Mouse (Mus musculus) intestine, embryonic 16.5 days (tissue): Measurements from ENCODE around the gene Pyy. TPM values are rescaled to one million over a fixed set of nuclear protein-coding genes. Genes with fewer than 3 reads are reported as not detected.

Source experiments
- ATAC-seq: fragments of 200-750 bp; cut with Nextera tagmentation; 2 replicates; pipeline ENCODE4 v1.8.0; 2017; ENCODE audit warnings: moderate TSS enrichment, moderate library complexity
- H3K27ac ChIP-seq: fragments of 300-500 bp; sonication (generic); 2 replicates; pipeline ENCODE4 v1.5.1; 2014; ENCODE audit warnings: mild to moderate bottlenecking, low read length
- H3K27me3 ChIP-seq: fragments of 300-500 bp; sonication (generic); replicated peaks from 2 replicates; pipeline ENCODE4 v1.6.1; 2014; ENCODE audit warnings: low read length, control low read depth, mixed read lengths; ENCODE audit not compliant: control insufficient read depth, insufficient read depth
- H3K36me3 ChIP-seq: fragments of 300-500 bp; sonication (generic); 2 replicates; pipeline ENCODE4 v1.6.1; 2014; ENCODE audit warnings: low read length, control low read depth; ENCODE audit not compliant: control insufficient read depth, insufficient read depth
- H3K4me1 ChIP-seq: fragments of 300-500 bp; sonication (generic); 2 replicates; pipeline ENCODE4 v1.6.1; 2014; ENCODE audit warnings: low read length, control low read depth, mixed read lengths; ENCODE audit not compliant: control insufficient read depth, insufficient read depth
- H3K4me2 ChIP-seq: fragments of 300-500 bp; sonication (generic); 2 replicates; pipeline ENCODE4 v1.6.1; 2014; ENCODE audit warnings: low read depth, low read length, control low read depth
- H3K4me3 ChIP-seq: fragments of 300-500 bp; sonication (generic); 2 replicates; pipeline ENCODE4 v1.5.1; 2014; ENCODE audit warnings: mild to moderate bottlenecking, low read length
- H3K9ac ChIP-seq: fragments of 300-500 bp; sonication (generic); 2 replicates; pipeline ENCODE4 v1.6.1; 2014; ENCODE audit warnings: low read depth, low read length
- H3K9me3 ChIP-seq: fragments of 300-500 bp; sonication (generic); 2 replicates; pipeline ENCODE4 v1.6.1; 2016; ENCODE audit warnings: low read length, control low read depth; ENCODE audit not compliant: control insufficient read depth
- WGBS: fragments of 180-500 bp; shearing (Covaris S2); extraction: QIAGEN DNeasy Blood & Tissue Kit; methylation state at CpG from one replicate; pipeline ENCODE4 v1.1.7; 2014; 5-methylcytosine and 5-hydroxymethylcytosine counted together
- polyA plus RNA-seq: library from polyadenylated mRNA; unstranded; fragments of >200 nt; fragmentation: Nextera tagmentation; extraction: Ambion mirVana; gene quantifications from 2 replicates; pipeline ENCODE4 v1.2.1, GENCODE M21; 2015

Pyy gene
- 62.9 and 67.0 TPM in 2 replicates for polyA plus RNA-seq

DNA sequence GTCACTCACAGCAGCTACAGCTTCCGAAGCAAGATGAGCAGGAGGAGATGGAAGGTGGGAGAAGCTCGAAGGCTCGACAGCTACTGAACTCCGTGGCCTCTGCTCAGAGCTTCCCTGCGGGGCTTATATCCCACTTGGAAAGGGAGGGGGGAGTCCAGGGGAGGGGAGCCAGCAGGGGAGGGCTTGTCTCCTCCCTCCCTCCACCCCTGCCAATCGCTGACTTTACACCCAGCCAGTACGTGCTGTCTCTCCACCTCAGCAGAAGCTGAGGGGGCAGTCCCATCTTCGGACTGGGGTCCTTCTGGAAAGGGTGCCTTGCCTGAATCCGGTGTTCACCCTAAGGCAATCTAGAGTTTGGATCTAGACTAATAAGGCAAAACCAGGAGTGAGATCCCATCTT, at the start of gene Pyy:
Gene Pyy (minus strand): TSS at position 101 of the 400 bp plus-strand sequence.
- peaks cover 49% of the 10 kb centered on the region for H3K27me3 ChIP-seq
- ATAC-seq, result no peak
- WGBS, result 9% methylated on average over 9 of the region's 9 CpGs
- H3K27ac ChIP-seq, result no peak within 1 kb of the TSS
- no peaks in the 10 kb centered on the region for H3K9me3 ChIP-seq
- H3K9ac ChIP-seq, result no peak within 1 kb of the TSS
- H3K36me3 ChIP-seq, result no peaks in the 10 kb centered on the region
- peak within 1 kb of the TSS; percentile 32; the same call in 1 of the 2 replicates for H3K4me2 ChIP-seq
- H3K4me1 ChIP-seq, result no peaks in the 10 kb centered on the region; the same call in 1 of the 2 replicates
- H3K4me3 ChIP-seq, result peak within 1 kb of the TSS; percentile 32; the same call in 1 of the 2 replicates

DNA sequence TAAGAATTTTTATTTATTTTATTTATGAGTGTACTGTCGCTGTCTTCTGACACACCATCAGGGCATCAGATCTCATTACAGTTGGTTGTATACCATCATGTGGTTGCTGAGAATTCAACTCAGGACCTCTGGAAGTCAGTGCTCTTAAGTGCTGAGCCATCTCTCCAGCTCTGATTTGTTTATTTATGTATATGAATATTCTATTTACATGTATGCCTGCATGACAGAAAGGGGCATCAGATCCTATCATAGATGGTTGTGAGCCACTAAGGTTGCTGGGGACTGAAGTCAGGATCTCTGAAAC, 49.1 kb upstream of the Pyy start:
- Histone ChIP-seq H3K4me1 (peaks cover 7% of the 10 kb centered on the region; the same call in 1 of the 2 replicates), H3K9me3 (no peaks in the 10 kb centered on the region), H3K27me3 (no peaks in the 10 kb centered on the region), H3K4me2 (no peak overlapping the region; the same call in 1 of the 2 replicates), H3K27ac (no peak overlapping the region), H3K36me3 (peaks cover 14% of the 10 kb centered on the region; the same call in 1 of the 2 replicates), H3K4me3 (no peak overlapping the region), H3K9ac (no peak overlapping the region)
- WGBS, result 8% methylated on average over 1 of the region's 1 CpGs
- no peak for ATAC-seq

DNA sequence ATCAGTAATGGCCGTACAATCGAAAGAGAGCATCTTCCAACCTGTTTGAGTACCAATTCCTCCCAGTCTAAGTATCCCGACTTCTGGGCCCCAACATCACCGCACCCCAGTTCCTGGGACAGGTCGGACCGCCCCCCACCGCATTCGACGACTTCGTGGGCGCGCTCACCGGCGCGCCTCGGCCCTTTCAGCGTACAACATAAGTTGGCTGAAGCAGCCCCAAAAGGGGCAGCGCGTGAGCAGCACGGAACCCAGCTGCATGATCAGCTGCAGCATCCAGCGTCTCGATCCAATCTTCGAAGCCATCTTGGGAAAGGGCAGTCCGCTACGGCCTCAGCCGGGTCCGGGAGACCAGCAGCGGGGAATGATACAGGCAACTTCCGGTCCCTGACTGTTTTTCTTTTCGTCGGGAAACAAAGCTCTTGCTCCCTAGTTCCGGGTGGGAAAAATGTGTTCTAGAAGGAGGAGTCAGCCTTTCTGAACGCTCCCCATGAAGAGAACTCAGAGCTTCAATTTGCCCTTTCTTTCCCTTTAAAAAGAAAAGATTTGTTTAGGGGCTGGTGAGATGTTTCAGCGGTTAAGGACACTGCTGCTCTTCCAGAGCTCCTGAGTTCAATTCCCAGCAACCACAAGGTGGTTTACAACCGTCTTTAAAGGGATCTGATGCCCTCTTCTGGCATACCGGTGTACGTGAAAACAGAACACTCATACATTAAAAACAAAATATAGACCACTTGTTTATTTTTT, 48.6 kb upstream of the Pyy start, which contains the start of gene Tmem101:
Gene Tmem101 (minus strand): TSS at position 366 of the 747 bp plus-strand sequence.
- under 1% methylated on average over 37 of the region's 37 CpGs for WGBS
- ATAC-seq, result peak; percentile 88
- Histone ChIP-seq H3K4me2 (peak within 1 kb of the TSS; percentile 77), H3K9me3 (no peaks in the 10 kb centered on the region), H3K9ac (peak within 1 kb of the TSS; percentile 68), H3K27ac (no peak within 1 kb of the TSS), H3K4me3 (peak within 1 kb of the TSS; percentile 60), H3K4me1 (peaks cover 7% of the 10 kb centered on the region; the same call in 1 of the 2 replicates), H3K27me3 (no peaks in the 10 kb centered on the region), H3K36me3 (peaks cover 10% of the 10 kb centered on the region; the same call in 1 of the 2 replicates)

DNA sequence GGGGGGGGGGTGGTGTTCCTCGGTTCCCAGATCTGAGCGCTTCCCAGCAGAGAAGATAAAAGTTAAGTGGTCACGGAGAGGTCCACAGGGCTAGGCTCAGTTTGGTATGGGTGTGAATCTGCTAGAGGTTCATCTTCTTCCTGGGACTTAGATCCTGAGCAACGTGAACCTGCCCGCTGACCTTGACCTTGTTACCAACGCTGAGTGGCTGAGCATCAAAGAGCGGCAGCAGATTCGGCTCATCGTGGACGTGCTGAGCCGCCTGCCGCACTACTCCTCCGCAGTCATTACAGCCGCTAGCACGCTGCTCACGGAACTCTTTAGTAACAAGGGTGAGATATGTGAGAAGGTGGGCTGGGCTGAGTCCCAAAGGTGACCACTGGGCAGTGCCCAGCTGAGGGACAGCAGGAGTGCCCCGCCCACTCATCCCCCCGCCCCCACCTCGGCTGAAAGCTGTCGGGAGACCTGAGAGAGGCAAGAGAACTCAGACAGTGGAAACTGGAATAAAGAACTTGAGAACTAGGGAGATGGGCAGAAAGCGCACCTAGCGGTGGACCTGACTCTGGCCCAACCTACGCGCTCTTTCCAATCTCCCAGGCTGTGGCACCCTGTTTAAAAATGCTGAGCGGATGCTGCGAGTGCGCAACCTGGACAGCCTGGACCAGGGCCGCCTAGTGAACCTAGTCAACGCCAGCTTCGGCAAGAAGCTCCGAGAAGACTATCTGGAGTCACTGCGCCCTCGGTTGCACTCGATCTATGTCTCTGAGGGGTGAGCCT, 39.8 kb upstream of the Pyy start:
- peak overlapping the region; percentile 61 for H3K4me3 ChIP-seq
- no peaks in the 10 kb centered on the region for H3K9me3 ChIP-seq
- H3K4me2 ChIP-seq, result peak overlapping the region; percentile 60
- H3K27me3 ChIP-seq, result peaks cover 36% of the 10 kb centered on the region
- no peak for ATAC-seq
- H3K36me3 ChIP-seq, result no peaks in the 10 kb centered on the region
- no peak overlapping the region for H3K27ac ChIP-seq
- H3K4me1 ChIP-seq, result peaks cover 14% of the 10 kb centered on the region
- H3K9ac ChIP-seq, result peak overlapping the region; percentile 42
- 18% methylated on average over 34 of the region's 34 CpGs for WGBS

DNA sequence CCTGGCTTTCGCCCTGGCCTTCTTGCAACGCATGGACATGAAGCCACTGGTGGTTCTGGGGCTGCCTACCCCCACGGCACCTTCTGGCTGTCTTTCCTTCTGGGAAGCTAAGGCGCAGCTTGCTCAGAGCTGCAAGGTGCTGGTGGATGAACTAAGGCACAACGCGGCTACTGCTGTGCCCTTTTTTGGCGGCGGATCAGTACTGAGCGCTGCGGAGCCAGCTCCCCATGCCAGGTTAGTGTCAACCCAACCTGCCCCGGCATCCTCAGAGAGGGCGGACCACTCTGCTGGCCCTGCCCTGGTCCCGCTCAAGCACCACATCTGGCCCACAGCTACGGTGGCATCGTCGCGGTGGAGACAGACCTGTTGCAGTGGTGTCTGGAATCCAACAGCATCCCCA, 38.9 kb upstream of the Pyy start:
- H3K27ac ChIP-seq, result peak overlapping the region; percentile 21; the same call in 1 of the 2 replicates
- H3K4me3 ChIP-seq, result peak overlapping the region; percentile 61
- no peaks in the 10 kb centered on the region for H3K36me3 ChIP-seq
- ATAC-seq, result no peak
- H3K4me2 ChIP-seq, result peak overlapping the region; percentile 60
- WGBS, result 13% methylated on average over 17 of the region's 17 CpGs
- peaks cover 36% of the 10 kb centered on the region for H3K27me3 ChIP-seq
- H3K4me1 ChIP-seq, result peaks cover 14% of the 10 kb centered on the region
- H3K9ac ChIP-seq, result peak overlapping the region; percentile 62
- no peaks in the 10 kb centered on the region for H3K9me3 ChIP-seq

DNA sequence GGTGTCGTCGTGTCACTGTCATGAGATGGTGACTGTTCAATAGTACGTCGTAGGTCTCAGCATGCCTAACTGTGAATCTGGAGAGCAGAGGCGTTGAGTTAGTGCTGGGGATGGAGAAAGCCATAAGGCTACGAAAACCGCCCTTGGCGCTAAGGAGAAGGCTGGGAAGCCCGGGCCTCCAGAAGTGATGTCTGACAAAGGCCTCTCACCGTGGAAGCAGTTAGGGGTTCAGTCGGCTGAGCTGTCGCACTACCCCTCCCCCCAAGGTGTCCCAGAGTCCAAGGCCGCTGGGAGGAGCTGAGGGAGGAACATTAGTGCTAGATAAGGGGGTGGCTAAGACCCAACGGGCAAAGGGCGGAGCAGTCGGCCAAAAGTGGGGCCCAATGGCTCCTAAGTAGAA, 38.4 kb upstream of the Pyy start:
- H3K9ac ChIP-seq, result peak overlapping the region; percentile 78

DNA sequence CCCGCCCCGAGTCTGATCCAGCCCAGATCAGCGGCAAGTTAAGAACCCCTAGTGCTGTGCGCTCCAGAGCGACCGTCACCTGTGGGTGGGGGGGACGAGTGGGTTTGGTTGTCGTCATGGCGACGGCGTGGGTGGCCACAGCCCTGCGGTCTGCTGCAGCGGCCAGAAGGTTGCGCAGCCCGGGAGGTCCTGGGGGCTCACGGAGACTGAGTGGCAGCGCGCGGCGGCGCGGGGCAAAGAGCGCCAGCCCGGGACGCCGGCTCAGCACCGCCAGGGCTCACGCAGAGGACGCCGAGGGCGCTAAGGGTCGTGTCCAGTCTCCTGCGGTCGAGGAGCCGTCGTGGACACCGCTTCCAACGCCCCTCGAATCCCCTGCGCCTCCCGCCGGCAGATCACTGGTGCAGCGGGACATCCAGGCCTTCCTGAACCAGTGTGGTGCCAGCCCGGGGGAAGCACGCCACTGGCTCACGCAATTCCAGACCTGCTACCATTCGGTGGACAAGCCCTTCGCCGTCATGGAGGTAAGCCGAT, 37.9 kb upstream of the Pyy start, which contains the start of gene Nags:
Gene Nags (plus strand): TSS at position 43 of the 531 bp plus-strand sequence.
- Histone ChIP-seq H3K4me2 (peak within 1 kb of the TSS; percentile 60), H3K36me3 (no peaks in the 10 kb centered on the region), H3K9ac (peak within 1 kb of the TSS; percentile 78), H3K9me3 (no peaks in the 10 kb centered on the region), H3K4me3 (peak within 1 kb of the TSS; percentile 61), H3K4me1 (peaks cover 14% of the 10 kb centered on the region), H3K27me3 (peaks cover 36% of the 10 kb centered on the region), H3K27ac (peak within 1 kb of the TSS; percentile 89)
- ATAC-seq, result peak; percentile 34
- 2% methylated on average over 50 of the region's 50 CpGs for WGBS

More for the DNA sequence above, 38.4 kb upstream of the Pyy start:
- Histone ChIP-seq H3K27me3 (peaks cover 36% of the 10 kb centered on the region), H3K9me3 (no peaks in the 10 kb centered on the region), H3K36me3 (no peaks in the 10 kb centered on the region), H3K27ac (peak overlapping the region; percentile 89), H3K4me2 (peak overlapping the region; percentile 60), H3K4me3 (peak overlapping the region; percentile 61), H3K4me1 (peaks cover 14% of the 10 kb centered on the region)
- 9% methylated on average over 16 of the region's 16 CpGs for WGBS
- ATAC-seq, result peak; percentile 64

DNA sequence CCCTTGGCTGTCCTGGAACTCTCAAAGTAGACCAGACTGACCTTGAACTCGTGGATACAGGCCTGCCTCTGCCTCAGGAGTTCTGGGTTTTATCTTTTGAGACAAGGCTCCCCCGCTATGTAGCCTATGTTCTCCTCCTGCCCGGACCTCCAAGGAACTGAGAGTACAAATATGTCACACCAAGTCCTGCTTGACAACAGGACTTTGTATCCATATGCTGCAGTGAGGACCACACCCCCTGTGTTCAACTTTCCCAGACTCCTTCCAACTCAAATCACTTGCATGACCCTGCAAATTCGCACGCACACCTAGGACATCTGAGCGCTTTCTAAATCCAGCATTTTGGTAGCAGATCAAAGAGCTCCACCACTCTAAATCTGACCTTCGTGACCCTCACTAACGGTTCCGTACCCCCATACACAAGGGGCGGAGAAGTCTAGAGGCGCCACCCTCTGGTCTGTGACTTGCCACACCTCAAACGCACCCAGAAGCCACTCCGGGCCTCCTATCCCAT, 37.4 kb upstream of the Pyy start:
- peak overlapping the region; percentile 61 for H3K4me3 ChIP-seq
- H3K4me2 ChIP-seq, result peak overlapping the region; percentile 60
- H3K36me3 ChIP-seq, result no peaks in the 10 kb centered on the region
- H3K4me1 ChIP-seq, result peaks cover 14% of the 10 kb centered on the region
- peak overlapping the region; percentile 89 for H3K27ac ChIP-seq
- 22% methylated on average over 13 of the region's 13 CpGs for WGBS
- H3K9me3 ChIP-seq, result no peaks in the 10 kb centered on the region
- peaks cover 36% of the 10 kb centered on the region for H3K27me3 ChIP-seq
- H3K9ac ChIP-seq, result peak overlapping the region; percentile 78
- peak; percentile 81 for ATAC-seq

DNA sequence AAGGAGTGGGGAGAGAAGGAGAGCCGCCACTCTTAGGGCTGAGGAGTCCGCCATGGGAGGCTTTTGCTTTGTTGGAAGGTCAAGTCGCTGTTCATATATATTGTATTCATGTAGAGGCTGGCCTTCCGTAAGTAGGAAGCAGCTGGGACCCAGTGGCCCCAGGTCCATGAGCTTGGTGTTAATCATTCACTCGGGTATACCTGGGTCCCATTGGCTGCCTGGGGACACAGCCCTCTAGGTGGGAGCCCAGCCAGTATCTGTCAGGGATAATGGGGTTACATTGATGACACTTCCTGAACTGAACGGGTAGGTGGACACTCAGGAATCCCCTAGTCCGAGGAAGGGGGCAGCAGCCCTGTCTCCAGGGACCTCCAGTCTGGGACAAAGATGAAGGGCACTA, 34.7 kb upstream of the Pyy start:
- Histone ChIP-seq H3K27ac (peak overlapping the region; percentile 82), H3K9ac (no peak overlapping the region), H3K4me1 (peaks cover 9% of the 10 kb centered on the region), H3K4me2 (peak overlapping the region; percentile 30), H3K36me3 (no peaks in the 10 kb centered on the region), H3K4me3 (peak overlapping the region; percentile 28), H3K27me3 (peaks cover 24% of the 10 kb centered on the region), H3K9me3 (no peaks in the 10 kb centered on the region)
- WGBS, result 46% methylated on average over 7 of the region's 7 CpGs
- ATAC-seq, result peak; percentile 71
